Mouse (Mus musculus): Measurements from ENCODE around the gene Aff2.

DNA sequence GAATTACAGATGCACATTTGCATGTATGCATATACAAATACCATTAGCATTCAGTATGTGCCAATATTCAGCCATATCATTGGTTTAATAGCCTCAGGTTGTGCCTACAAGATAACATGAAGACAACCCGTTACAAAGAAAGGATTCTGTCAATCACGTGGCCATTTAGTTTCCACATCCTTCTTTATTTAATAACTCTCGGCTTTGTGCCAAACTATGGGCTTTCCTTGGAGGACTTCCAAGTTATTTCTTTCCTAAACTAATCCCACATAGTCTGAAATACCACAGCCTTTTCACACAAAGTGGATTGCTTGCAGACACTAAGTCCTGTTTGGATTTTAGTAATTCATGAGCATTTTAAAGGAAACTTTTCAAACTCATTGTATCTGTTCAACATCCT, 142.0 kb downstream of the Aff2 start:
- TF ChIP-seq CTCF (IDR thresholded peaks at IDR 0.05; ENCODE audit: low read depth) (no peak), EP300 (optimal IDR thresholded peaks at IDR 0.05) (no peak)

All from stomach, postnatal 0 days (tissue).